Mouse (Mus musculus) adrenal gland, postnatal 10 days (tissue): ENCODE measurements around the gene Kdm2b. TPM values are rescaled to one million over a fixed set of nuclear protein-coding genes. Genes with fewer than 3 reads are reported as not detected.

Source experiments
- DNase-seq: peaks from one replicate; pipeline ENCODE4 v3.0.0; 2021; ENCODE audit warnings: mixed read lengths
- long read RNA-seq, 2 experiments: library from polyadenylated mRNA; stranded (forward); transcript quantifications; one replicate each; pipeline ENCODE4 v2.0.0; 2021
- total RNA-seq, 2 experiments: library from RNA; stranded (reverse); gene quantifications; 2 replicates each; pipeline ENCODE4 v1.2.3; 2021

Kdm2b gene
- total RNA-seq, result 10 to 100 TPM; 22.8 to 27.6 TPM
- long read RNA-seq, experiment 1, transcript Kdm2b-201 (12 exons, 3,532 nt), result major isoform, 9 of 21 reads
- long read RNA-seq, experiment 1, partial matches to known transcripts, result 9 of 21 reads
- long read RNA-seq, experiment 1, other reads (novel, unspliced or antisense), result 3 of 21 reads
- long read RNA-seq, experiment 2, transcript Kdm2b-201 (12 exons, 3,532 nt), result major isoform, 5 of 7 reads
- long read RNA-seq, experiment 2, partial matches to known transcripts, result 1 of 7 reads
- long read RNA-seq, experiment 2, other reads (novel, unspliced or antisense), result 1 of 7 reads

DNA sequence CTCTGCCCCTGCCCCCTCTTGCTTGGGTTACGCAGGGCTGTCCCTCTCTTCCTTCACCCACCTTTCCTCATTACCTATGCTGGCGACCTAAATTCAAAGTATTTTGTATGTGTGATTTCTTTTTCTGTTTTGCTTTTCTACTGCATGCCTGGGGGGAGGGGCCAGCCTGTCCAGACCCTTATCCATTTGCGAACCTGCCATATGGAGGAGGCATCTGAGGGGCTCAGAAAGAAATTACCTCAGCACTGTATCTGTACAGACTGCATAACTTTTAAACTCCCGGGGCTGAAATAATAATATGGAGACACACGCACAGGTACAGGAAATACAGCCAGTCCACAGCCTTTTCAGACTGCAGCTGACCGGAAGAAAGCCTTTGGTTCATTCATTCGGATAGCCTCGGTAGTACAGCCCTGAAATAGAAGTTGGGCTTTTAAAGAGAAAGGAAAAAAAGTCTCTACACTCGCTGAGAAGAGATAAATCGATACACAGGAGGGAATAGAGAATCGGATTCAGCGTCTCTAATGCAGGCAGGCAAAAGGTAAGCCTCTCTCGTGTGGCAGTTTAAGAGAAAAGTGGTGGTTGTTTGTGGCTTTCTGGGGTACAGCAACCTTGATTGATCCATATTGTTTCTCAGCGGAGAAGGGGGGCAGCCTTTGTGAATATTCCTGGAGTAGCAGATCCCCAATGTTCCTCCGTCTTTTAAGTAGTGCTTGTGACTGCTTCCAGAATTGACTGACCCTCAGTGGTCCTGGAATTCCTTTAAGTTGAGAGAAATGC is at the start of gene Kdm2b:
Kdm2b (minus strand) TSS at position 273 of the 780 bp plus-strand sequence.
- peak; percentile 36 for DNase-seq

DNA sequence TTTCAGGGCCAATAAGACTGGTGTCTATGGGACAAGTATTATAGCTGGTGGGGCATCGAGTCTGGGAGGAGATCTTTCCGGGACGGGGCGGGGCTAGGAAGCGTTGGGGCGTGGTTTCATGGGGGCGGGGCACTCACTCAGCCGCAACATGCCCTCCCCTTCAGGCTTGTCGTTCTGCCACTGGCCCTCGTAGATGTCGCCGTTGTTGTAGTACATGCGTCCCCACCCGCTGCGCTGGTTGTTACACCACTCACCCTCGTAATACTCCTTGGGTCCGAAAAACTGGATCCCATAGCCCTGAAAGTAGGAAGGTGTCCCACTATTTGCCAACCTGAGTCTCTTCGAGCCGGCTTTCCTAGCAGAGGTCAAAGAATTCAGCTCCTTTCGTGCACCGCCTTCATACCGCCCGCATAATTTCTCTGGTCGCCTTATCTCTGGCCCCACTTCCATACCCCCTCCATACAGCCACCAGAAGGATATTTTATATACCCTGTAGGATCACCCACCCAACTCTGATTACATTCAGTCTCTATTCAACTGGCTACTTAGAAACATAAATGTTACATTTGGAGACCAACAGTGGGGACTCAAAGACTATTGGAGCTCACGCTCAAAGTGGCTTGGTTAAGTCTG is 49.6 kb upstream of the Kdm2b start:
- DNase-seq, result peak; percentile 90

DNA sequence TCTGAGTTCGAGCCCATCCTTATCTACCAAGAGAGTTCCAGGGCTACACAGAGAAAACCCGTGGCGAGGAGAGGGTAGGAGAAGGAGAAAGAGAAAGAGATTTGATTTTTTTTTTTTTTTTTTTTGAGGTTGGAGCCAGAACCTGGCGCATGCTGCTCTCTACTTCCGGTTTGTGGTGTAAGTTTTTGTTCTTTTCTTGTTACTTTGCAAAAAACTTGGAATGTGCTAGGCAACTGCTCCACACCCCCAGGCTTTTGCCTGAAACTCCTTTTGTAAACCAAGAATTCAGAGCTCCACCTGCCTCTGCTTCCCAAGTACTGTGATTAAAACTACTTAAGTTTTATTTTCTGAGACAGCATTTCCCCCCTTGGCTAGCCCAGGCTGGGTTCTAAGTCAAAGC is 48.5 kb upstream of the Kdm2b start:
- DNase-seq, result no peak

DNA sequence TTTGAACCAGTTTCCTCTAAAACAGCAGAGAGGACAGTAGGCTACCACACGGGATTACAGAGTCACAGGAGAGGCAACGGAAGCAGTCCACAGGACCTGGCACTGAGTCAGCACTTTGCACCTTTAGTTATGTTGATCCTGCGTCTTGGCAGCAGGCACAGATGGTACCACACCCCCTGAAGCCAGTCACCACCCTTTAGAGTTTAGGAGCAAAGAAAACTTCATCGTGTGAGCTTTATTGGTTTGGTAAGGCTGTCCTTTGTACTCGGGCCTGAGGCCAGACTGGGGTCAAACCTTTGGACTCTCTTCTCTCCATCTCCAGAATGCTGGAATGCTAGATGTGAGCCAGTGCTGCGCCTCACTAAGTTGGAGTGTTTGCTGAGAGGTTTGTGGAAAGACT is 45.9 kb upstream of the Kdm2b start:
- no peak for DNase-seq

DNA sequence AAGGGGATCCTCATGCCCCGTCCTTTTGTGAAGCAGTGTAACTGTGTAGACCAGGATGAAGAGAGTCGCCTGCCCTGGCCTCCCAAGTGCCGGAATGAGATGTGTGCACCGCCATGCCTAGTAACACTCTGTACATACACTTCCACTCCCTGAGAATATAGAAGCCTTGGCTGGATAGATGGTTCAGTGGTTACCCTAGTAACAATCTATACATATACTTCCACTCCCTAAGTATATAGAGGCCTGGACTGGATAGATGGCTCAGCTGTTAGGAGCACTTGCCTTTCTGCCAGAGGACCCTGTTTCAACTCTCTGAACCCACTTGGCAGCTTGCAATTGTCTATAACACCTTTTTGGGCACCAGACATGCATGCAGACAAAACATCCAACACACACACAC is 45.5 kb upstream of the Kdm2b start:
- DNase-seq, result no peak

DNA sequence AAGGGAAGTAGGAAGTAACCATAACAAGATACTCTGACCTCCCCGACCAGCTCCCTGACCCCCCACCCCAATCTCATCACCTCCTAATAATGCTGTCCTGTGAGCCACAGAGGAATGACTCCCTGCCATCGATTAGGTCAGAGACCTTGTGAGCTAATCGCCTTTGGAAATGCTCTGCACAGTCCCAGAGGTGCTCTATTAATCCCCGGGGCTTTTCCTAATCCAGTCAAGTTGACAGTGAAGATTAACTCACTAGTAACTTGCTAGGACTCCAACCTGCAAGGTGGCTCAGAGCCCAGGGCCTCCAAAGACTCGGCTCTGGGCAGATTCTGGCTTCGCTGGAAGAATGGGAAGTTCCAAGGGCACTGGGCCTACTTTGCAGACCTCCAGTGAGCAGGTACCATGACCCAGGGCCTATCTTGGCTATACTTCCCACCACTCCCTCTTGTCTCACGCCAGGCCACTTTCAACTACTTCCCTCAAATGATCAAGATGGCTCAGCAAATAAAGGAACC is 44.1 kb upstream of the Kdm2b start:
- no peak for DNase-seq

DNA sequence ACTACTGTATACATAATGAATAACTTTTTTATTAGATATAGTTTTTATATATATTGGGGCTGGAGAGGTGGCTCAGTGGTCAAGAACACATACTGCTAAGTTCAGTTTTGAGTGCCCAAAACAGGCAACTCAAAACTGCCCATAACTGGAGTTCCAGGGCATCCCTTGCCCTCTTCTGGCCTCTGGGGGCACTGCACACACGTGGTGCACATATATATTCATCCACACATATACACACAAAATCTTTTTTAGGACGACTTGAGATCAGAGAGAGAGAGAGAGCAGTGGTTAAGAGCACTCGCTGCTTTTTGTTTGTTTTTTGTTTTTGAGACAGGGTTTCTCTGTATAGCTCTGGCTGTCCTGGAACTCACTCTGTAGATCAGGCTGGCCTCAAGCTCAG is 41.7 kb upstream of the Kdm2b start:
- DNase-seq, result no peak

DNA sequence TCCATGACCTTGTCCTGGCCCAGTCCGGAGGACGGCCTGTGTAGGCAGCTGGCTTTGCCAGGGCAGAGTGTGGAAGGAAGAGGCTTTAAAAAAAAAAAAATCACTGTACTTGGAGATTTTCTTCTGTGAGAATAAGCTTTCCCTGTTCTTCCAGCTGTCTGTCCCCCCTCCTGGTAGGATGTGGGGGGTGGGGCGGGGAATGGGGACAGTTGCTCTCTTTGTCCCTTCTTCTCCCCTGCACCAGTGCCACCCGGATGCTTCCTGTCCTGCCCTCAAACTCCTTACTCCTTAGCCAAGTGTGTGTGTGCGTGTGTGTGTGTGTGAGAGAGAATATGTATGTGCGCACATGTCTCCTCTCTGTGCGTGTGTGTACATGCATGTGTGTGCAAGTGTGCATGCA is 40.1 kb upstream of the Kdm2b start:
- DNase-seq, result no peak

DNA sequence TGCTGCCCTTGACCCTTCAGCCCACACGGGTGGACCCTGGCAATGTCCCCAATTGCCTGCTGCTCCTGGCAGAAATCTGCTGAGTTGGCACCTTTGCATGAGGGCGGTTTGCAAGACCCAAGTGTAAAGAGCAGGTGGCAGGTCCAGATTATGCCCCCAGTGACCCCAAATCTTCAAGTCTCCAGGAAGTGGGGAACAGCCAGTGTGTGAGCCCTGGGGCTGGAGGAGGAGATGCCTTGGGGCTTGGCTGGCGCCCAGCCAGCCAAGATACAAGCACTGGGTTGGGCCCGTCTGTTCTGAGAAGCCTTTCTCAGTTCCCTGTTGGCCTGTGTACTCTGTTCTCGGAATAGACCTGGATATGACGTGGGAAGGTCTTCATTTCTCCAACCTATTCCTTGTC is 37.8 kb upstream of the Kdm2b start:
- DNase-seq, result no peak

DNA sequence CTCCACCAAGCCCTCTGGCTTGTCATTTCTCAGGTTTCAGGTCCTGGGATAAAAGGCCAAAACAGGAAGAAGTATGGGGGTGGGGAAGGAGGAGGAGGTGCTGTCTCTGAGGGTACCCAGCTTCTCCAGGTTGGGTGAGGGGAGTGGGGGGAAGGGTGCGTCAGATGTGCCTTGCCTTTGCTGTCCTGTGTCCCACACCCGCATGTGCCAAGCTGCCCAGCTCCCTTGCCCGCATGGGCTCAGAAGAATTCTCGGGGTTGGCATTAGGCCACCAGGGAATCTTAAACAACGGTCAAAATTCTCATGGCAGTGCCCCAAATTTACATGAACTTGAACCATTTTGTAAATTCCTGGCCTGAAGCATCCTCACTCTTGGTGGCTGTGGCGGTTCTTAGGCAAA is 36.8 kb upstream of the Kdm2b start:
- no peak for DNase-seq

DNA sequence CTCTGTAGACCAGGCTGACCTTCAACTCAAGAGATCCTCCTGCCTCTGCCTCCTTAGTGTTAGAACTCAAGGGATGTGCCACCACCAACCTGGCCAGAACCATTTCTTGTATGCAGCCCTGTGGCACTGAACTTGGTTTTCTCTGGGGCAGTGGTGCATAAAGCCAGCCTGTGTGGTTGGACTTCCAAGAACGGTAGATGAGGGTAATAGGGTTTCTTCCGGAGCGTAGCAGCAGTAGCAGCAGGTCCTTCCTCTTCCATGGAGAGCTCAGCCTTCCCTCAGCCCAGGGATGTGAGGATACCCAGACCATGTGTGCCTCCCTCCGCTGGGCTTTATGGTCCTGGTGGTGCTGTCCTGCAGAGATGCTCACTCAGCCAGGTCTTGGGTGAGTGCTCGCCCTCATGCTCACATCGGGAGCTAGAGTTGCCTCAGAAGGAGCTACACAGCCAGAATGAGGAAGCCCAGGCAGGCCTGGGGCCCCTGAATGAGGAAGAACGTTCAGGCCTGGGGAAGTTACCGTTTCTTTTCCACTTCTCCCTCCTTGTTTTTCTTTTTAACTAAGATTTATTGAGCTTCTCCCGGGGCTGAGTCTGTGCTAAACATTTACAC is 35.4 kb upstream of the Kdm2b start:
- DNase-seq, result no peak

DNA sequence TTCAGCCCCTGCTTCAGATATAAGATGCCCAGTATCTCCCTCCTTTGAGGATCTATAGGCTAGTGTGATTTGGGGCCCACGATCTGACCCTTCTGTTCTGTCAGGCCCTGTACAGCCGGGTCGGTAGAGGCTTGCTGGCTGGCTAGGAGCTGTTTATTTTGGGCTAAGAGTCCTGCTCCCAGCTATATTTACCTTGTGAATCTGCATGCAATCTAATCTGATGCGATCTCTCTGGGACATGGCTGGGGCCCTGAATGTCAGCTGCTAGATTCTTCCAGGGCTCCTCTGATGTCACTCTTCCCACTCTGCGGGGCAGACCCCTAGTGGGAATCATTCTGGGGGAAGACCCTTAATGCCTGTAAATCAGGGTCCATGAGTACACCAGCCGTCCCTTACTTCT is 34.7 kb upstream of the Kdm2b start:
- DNase-seq, result no peak

DNA sequence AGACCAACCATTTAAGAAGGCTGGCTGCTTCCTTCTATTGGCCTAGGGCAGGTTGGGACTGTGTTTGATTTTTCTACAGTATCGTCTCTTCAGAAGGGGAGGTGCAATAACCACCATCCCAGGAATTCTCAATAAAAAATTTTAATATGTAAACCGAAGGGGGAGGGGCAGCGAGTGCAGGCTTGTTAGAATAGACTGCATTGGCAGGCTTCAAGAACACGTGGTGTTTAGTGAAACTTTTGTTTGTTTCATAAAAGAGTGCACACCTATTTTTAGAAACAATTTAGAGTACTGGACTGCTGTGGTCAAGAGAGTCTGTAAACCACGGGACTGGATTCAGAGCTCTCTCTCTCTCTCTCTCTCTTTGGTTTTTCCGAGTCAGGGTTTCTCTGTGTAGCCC is 33.4 kb upstream of the Kdm2b start:
- DNase-seq, result no peak

DNA sequence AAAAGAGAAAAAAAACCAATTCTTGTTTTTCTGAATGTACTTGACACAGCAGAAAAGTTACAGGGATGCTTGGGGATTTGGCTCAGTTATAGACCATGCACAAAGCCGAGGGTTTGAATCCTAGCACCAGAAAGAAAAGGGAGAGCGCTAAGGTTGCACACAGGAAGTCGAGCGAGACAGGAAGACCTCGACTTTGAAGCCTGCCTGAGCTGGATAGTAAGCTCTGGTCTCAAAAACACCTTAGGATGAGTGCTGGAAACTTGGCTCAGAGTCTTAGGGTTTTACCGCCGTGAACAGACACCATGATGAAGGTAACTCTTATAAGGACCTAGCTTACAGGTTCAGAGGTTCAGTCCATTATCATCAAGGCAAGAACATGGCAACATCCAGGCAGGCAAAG is 31.8 kb upstream of the Kdm2b start:
- no peak for DNase-seq

DNA sequence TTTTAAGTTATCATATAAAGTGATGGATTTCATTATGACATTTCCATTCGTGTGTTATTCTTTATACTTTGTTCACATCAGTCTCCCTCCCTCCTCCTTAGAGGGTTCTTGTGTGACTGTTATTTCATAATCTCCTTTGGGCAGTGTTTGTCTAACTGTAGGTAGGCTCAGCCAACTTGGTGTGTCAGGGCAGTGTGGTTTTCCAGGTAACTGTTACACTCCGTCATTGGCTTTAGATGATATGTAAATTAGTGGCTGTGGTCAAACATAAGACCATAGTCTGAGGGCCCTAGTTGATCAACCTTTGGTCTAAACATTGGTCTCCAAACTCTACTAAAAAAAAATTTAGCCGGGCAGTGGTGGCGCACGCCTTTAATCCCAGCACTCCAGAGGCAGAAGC is 30.8 kb upstream of the Kdm2b start:
- no peak for DNase-seq

DNA sequence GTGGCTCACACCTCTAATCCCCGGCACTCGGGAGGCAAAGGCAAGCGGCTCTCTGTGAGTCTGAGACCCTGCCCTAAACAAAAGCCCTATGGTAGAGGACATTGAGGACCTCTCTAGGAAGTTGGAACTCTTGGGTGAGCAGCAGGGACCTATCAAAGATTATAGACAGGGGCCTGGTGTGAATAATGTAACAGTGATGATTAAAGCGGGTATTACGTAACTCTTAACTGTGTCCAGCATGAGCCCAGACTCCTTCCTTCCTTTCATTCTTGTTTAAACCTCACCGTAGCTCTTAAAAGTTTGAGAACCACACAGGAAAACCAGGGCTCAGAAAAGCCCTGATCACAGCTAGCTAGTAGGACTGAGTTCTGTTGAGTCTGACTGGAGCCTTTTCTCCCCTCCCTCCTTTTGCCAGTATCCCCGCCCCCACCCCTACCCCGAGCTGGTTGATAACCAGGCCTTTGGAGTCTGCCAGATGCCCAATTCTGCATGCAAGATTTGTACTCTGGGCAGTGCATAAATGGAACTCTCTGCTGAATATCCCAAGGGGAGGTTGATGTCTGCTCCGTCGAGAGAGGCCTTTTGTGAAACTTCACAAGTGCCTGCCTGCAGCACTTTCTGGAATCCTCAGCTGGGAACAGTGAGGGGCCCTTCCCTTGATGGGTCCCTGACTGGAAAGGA is 29.9 kb upstream of the Kdm2b start:
- no peak for DNase-seq

DNA sequence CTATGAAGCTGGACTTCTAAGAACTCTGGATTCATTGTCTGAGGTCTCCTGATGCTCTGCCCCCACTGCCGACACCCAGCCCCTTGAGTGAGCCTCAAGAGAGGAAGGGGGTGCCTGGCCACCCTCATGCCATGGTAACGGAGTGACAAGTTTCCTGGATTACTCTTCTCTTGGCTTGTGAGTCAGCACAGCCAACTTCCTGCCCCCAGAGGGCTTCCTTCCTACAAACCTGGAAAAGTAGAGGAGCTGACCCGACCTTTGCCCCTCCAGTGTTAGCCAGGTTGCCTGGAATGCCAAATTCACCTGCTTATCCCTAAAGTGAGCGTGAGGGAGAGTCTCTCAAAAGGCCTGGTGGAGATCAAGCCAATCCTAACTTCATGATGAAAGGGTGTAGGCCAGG is 27.9 kb upstream of the Kdm2b start:
- DNase-seq, result no peak

DNA sequence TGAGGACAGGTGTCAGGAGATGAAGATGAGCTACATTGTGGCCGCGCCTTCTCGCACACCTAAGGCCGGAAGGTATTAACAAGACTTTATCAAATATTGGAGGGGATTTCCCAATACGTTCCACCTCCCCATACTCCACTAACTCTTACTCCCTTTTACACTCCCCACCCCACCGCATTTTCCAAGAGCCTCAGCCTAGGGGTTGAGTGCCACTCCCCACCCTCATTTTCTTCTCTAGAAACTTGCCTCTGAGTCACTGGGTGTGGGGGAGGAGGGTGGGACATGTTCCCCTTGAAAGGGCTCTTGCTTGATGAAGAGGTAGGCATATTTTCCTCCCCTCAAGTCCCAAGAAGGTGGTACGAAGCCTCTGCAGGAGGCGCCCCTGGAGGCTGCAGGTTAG is 26.3 kb upstream of the Kdm2b start:
- no peak for DNase-seq

DNA sequence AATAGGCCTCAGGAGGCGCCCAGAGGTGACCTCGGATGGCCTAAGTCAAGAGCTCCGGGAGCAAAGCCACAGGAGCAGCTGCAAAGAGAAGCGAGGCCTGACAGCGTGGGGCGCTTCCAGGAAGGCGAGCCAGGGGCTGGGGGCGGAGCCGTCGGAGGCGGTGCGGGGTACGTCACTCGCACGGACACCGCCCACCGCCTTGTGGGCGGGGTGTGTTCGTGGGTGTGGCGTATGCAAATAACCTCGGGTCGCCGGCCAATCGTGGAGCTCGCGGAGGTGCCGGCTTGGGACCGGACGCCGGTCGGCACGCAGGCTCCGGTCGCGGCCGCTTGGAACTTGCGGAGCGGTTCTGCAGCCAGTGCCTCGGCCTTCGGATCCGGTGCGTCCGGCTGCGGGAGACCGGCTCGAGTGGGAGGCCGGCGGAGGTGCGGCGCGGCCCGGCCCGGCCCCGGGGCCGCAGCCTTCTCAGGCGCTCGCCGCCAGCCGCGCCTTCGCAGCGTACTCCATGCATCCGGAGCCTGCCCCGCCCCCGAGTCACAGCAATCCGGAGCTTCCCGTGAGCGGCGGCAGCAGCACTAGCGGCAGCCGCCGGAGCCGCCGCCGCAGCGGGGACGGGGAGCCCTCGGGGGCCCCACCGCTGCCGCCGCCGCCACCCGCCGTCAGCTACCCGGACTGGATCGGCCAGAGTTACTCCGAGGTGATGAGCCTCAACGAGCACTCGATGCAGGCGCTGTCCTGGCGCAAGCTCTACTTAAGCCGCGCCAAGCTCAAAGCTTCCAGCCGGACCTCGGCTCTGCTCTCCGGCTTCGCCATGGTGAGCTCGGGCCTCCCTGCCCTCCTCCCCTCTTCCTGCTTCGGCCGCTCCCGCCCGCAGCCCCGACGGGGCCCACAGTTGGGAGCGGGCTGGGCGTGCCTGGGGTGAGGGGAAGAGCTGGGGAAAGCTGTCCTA is 25.4 kb upstream of the Kdm2b start, which contains the start of gene Orai1:
Orai1 (plus strand) TSS at position 322 of the 949 bp plus-strand sequence.
- DNase-seq, result peak; percentile 99

DNA sequence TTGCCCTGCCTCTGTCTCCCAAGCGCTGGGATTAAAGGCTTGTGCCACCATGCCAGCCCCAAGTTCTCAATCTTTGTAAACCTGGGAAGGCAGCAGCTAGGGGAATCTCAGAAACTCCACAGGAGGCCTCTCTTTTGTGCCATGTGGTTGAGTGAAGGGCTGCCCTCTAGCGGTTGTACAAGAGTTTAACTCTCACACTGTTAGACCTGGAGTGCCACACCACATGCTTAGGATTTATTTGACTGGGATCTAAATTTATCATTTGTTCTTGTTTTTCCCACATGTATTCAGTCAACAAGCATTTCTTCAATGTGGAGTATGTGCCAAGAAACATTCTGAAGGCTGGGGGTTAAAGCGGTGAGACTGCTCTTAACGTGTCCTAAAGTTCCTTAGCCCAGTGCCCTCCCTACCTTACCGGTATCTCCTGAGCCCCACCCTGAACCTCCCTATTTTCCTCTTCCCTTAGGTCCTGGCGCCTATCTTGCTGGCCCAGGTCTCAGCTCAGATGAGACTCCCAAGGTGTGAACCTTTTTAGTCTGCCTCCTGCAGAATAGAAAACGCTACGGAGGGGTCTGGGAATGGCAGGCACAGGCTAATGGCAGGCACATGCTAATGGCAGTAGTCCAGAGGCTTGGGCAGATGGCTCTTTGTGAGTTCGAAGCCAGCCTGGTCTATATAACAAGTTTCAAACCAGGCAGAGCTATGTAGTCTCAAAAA is 24.1 kb upstream of the Kdm2b start:
- DNase-seq, result peak; percentile 75
